Mouse (Mus musculus) thymus, adult 2 months (tissue): ENCODE measurements around the gene Stk10.

ENCODE experiments used
- CTCF ChIP-seq: fragments of 200-500 bp; IDR thresholded peaks from 2 replicates; pipeline ENCODE4 v1.5.1; 2012; ENCODE audit warnings: mild to moderate bottlenecking, control low read depth, low read length, moderate library complexity, borderline replicate concordance; ENCODE audit not compliant: control insufficient read depth, poor library complexity, insufficient read depth; ENCODE audit errors: extremely low read depth
- POLR2A ChIP-seq: fragments of 200-500 bp; IDR thresholded peaks from 2 replicates; pipeline ENCODE4 v1.6.1; 2012; ENCODE audit warnings: mild to moderate bottlenecking, low read length, control low read depth, moderate library complexity; ENCODE audit not compliant: control insufficient read depth, poor library complexity, insufficient read depth; ENCODE audit errors: extremely low read depth

DNA sequence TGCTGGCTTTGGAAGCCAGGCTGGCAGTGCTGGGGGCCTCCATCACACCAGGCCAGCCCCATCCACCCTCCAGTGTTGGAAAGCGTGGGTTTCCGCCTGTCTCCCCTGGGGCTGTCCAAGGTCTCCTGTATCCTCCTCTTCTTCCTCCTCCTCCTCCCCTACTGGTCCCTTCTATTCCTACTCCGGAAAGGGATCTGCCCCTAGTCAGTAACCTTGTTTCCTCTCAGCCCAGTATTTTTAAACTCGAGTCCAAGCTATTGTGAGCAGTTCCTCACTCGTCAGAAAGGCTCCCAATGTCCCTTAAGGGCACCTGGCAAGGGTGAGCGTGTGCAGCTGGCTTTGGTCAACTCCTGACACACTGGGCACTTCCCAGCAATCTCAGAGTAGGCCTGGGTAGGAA lies 5.3 kb downstream of the Stk10 start:
- TF ChIP-seq CTCF (no peak), POLR2A (no peak)
